Mouse (Mus musculus): ENCODE measurements around the gene Vamp1. TPM values are rescaled to one million over a fixed set of nuclear protein-coding genes. Genes with fewer than 3 reads are reported as not detected.

The Vamp1 gene
- polyA plus RNA-seq, 1 experiment: 169 TPM

- TF ChIP-seq CTCF (IDR thresholded peaks at IDR 0.05; ENCODE audit: extremely low read depth, insufficient read depth, low read length) (no peak), POLR2A (IDR thresholded peaks at IDR 0.05; ENCODE audit: extremely low read depth, insufficient read depth, low read length) (no peak)
- Histone ChIP-seq H3K27ac (ENCODE audit: insufficient read depth, low read length) (0 out of 2 replicates have a peak overlapping the region, but pooled peaks have one; percentile 65), H3K4me3 (ENCODE audit: insufficient read depth, low read length) (no peak overlapping the region), H3K4me1 (ENCODE audit: control insufficient read depth, insufficient read depth, low read length) (peaks cover 2% of the 10 kb centered on the region; the same call in 1 of the 2 replicates)
Measured at GRCm38 (mm10) chr6:125182133-125182532, 33.2 kb upstream of the Vamp1 start.

- Histone ChIP-seq H3K4me1 (ENCODE audit: control insufficient read depth, insufficient read depth, low read length) (peaks cover 4% of the 10 kb centered on the region), H3K27ac (ENCODE audit: insufficient read depth, low read length) (no peak overlapping the region), H3K4me3 (ENCODE audit: insufficient read depth, low read length) (no peak overlapping the region)
- no peak for TF ChIP-seq CTCF (IDR thresholded peaks at IDR 0.05; ENCODE audit: extremely low read depth, insufficient read depth, low read length)
- TF ChIP-seq POLR2A (IDR thresholded peaks at IDR 0.05; ENCODE audit: extremely low read depth, insufficient read depth, low read length): no peak
Measured at GRCm38 (mm10) chr6:125186203-125186602, 29.1 kb upstream of the Vamp1 start.

- H3K27ac ChIP-seq (ENCODE audit: insufficient read depth, low read length): no peak overlapping the region
- H3K4me3 ChIP-seq (ENCODE audit: insufficient read depth, low read length): peak overlapping the region; percentile 91
- peaks cover 4% of the 10 kb centered on the region for H3K4me1 ChIP-seq (ENCODE audit: control insufficient read depth, insufficient read depth, low read length)
- no peak for TF ChIP-seq CTCF (IDR thresholded peaks at IDR 0.05; ENCODE audit: extremely low read depth, insufficient read depth, low read length)
- TF ChIP-seq POLR2A (IDR thresholded peaks at IDR 0.05; ENCODE audit: extremely low read depth, insufficient read depth, low read length): no peak
Measured at GRCm38 (mm10) chr6:125190816-125191215, 24.5 kb upstream of the Vamp1 start.

- Histone ChIP-seq H3K4me3 (ENCODE audit: insufficient read depth, low read length) (peak within 1 kb of the TSS; percentile 91), H3K27ac (ENCODE audit: insufficient read depth, low read length) (peak within 1 kb of the TSS; percentile 96), H3K4me1 (ENCODE audit: control insufficient read depth, insufficient read depth, low read length) (peaks cover 4% of the 10 kb centered on the region)
- peak; percentile 44; the same call in 1 of the 2 replicates for TF ChIP-seq POLR2A (IDR thresholded peaks at IDR 0.05; ENCODE audit: extremely low read depth, insufficient read depth, low read length)
- no peak for TF ChIP-seq CTCF (IDR thresholded peaks at IDR 0.05; ENCODE audit: extremely low read depth, insufficient read depth, low read length)
Measured at GRCm38 (mm10) chr6:125191332-125192015, 23.9 kb upstream of the Vamp1 start, which contains the start of the genes Ncapd2 and Mrpl51. Gene Ncapd2, minus strand, starts transcription at chr6:125191701. Gene Mrpl51, plus strand, starts transcription at chr6:125191801.

GRCm38 (mm10) chr6:125192016-125192714 is 23.2 kb upstream of the Vamp1 start:
- Histone ChIP-seq H3K27ac (ENCODE audit: insufficient read depth, low read length) (peak overlapping the region; percentile 96), H3K4me3 (ENCODE audit: insufficient read depth, low read length) (peak overlapping the region; percentile 91), H3K4me1 (ENCODE audit: control insufficient read depth, insufficient read depth, low read length) (peaks cover 4% of the 10 kb centered on the region)
- TF ChIP-seq POLR2A (IDR thresholded peaks at IDR 0.05; ENCODE audit: extremely low read depth, insufficient read depth, low read length) (peak; percentile 44; the same call in 1 of the 2 replicates), CTCF (IDR thresholded peaks at IDR 0.05; ENCODE audit: extremely low read depth, insufficient read depth, low read length) (no peak)

- Histone ChIP-seq H3K4me1 (ENCODE audit: control insufficient read depth, insufficient read depth, low read length) (peaks cover 4% of the 10 kb centered on the region), H3K4me3 (ENCODE audit: insufficient read depth, low read length) (peak overlapping the region; percentile 91), H3K27ac (ENCODE audit: insufficient read depth, low read length) (no peak overlapping the region)
- TF ChIP-seq POLR2A (IDR thresholded peaks at IDR 0.05; ENCODE audit: extremely low read depth, insufficient read depth, low read length) (no peak), CTCF (IDR thresholded peaks at IDR 0.05; ENCODE audit: extremely low read depth, insufficient read depth, low read length) (no peak)
Measured at GRCm38 (mm10) chr6:125192841-125193240, 22.5 kb upstream of the Vamp1 start.

- Histone ChIP-seq H3K27ac (ENCODE audit: insufficient read depth, low read length) (no peak overlapping the region), H3K4me1 (ENCODE audit: control insufficient read depth, insufficient read depth, low read length) (peaks cover 4% of the 10 kb centered on the region), H3K4me3 (ENCODE audit: insufficient read depth, low read length) (no peak overlapping the region; the same call in 1 of the 2 replicates)
- TF ChIP-seq CTCF (IDR thresholded peaks at IDR 0.05; ENCODE audit: extremely low read depth, insufficient read depth, low read length): no peak
- TF ChIP-seq POLR2A (IDR thresholded peaks at IDR 0.05; ENCODE audit: extremely low read depth, insufficient read depth, low read length): no peak
Measured at GRCm38 (mm10) chr6:125193390-125193789, 22.0 kb upstream of the Vamp1 start.

GRCm38 (mm10) chr6:125195541-125196075 is 19.7 kb upstream of the Vamp1 start:
- no peak for TF ChIP-seq CTCF (IDR thresholded peaks at IDR 0.05; ENCODE audit: extremely low read depth, insufficient read depth, low read length)
- no peak for TF ChIP-seq POLR2A (IDR thresholded peaks at IDR 0.05; ENCODE audit: extremely low read depth, insufficient read depth, low read length)
- H3K27ac ChIP-seq (ENCODE audit: insufficient read depth, low read length): 0 out of 2 replicates have a peak overlapping the region, but pooled peaks have one; percentile 67

GRCm38 (mm10) chr6:125196301-125196700 is 19.1 kb upstream of the Vamp1 start:
- Histone ChIP-seq H3K4me1 (ENCODE audit: control insufficient read depth, insufficient read depth, low read length) (peaks cover 2% of the 10 kb centered on the region), H3K27ac (ENCODE audit: insufficient read depth, low read length) (no peak overlapping the region), H3K4me3 (ENCODE audit: insufficient read depth, low read length) (no peak overlapping the region)
- TF ChIP-seq CTCF (IDR thresholded peaks at IDR 0.05; ENCODE audit: extremely low read depth, insufficient read depth, low read length) (no peak), POLR2A (IDR thresholded peaks at IDR 0.05; ENCODE audit: extremely low read depth, insufficient read depth, low read length) (no peak)

More at GRCm38 (mm10) chr6:125195541-125196075, 19.7 kb upstream of the Vamp1 start:
- no peak overlapping the region for H3K4me3 ChIP-seq (ENCODE audit: insufficient read depth, low read length)
- H3K4me1 ChIP-seq (ENCODE audit: control insufficient read depth, insufficient read depth, low read length): peaks cover 4% of the 10 kb centered on the region
